Mouse (Mus musculus): ENCODE results near the gene Myo1f.

Myo1f gene

DNA sequence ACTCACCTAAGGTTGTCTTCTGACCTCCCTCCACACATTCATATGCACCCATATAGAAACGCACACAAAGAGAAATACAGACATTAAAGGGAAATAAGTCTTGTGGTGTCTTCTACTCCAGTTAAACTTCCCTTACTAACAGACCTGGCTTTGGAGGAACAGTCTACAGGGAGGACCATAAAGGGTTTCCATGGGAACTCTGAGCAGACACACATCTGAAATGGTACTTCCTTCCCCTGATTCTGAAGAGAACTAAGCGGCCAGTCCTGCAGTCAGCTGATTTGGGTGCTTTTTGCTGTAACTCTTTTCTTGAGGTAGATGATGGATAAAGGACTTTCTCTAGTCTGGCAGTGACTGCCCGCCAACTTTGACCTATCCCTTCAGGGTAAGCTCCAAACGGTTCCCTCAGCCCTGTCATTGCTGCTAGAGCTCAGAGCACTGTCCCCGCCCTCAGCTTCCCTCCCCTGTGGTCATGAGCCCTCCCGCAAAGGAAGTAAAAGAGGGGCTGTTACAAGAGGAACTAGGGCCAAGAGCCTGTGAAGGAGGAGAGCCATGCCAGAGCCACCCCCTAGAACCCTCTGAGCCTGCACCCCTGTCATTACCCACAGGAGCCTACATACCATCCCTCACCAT is at the start of gene Myo1f:
Gene Myo1f (plus strand): TSS at position 485 of the 633 bp plus-strand sequence.
- DNase-seq: no peak

DNA sequence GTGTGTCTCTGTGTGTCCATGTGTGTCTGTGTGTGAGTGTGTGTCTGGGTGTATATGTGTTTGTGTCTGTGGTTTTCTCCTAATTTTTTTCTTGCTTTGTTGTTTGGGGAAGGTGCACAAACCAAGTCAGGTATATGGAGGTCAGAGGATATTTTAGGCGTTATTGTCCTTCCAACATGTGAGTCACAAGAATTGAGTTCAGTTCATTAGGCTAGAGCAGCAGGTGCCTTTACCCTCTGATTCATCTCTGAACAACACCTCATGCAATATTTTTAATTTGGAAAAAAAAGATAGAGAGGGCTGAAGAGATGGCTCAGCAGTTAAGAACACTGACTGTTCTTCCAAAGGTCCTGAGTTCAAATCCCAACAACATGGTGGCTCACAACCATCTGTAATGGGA is 47.1 kb upstream of the Myo1f start:
- DNase-seq: no peak

DNA sequence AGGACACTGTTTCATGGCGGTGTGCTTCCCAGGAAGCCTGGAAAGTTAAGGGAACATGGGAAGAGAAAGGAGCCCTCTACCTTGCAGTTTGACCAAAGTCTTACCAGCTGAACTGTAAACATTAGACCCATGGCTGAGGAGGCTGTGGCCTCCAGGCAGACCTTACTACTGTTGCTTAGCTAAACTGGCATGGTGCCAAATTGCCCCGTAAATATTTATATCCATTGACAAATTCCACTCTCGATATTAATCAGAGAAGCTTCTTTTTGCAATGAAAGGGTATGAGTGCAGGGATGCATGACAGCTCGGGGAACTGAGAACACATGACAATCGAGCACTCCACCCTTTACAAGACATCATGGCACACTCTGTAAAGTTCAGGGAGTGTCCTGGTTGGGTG is 45.3 kb upstream of the Myo1f start:
- no peak for DNase-seq

DNA sequence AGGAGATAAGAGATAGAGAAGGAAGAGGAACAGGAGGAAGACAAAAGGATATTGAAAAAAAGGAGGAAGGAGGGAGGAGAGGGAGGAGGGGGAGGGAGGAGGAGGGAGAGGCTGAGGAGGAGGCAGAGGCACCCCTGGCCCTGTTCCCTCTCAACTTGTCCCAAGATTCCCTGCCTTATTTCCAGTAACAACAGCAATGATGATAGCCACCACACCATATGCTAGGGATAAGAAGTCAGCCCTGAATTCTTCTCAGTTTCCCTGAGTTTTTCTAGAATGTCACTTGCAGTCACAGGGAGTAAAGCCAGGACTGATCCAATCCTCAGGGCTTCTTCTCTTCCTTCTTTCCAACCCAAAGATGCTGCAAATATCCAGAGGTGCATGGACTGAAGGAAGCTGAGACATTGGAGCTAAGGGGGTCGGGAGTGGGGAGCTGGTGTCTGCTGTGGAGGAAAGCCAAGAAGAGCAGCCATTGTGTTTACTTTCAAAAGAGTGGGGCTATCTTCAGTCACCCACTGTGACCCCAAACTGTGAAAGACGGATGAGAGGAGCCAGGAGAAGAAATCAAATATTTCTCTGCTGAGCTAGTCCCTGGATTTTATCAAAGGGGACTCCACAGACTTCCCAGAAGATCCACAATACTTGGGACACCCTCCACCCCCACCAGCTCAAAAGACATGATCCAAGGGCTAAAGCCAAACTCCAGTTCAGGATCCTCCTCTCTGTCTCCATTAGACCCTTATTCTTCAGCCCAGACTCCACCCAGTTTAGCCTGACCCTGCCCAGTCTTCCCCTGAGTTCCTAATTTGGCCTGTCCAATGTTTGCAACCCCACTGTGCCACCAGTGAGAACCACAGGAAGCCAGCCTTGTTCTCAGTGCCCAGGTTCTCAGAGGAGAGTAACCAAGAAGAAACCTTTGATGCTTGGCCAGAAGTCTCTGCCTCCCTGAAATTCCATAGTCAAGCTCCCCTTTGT is 42.8 kb upstream of the Myo1f start:
- DNase-seq: no peak

DNA sequence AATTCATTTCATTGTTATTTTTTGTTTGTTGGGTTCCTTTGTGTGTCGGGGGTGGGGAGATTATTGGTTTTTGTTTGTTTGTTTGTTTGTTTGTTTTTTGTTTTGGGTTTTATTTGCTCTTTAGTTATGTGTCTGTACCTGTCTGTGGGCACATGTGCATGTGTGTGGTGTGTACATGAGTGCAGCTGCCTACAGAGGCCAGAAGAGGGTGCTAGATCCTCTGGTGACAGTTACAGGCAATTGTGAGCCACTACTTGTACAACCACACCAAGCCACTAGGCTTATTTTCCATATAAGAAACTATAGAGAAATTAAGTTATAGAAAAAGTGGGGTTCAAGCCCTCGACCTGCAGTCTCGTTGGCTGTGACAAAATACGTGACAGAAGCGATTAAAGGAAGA is 41.6 kb upstream of the Myo1f start:
- no peak for DNase-seq

DNA sequence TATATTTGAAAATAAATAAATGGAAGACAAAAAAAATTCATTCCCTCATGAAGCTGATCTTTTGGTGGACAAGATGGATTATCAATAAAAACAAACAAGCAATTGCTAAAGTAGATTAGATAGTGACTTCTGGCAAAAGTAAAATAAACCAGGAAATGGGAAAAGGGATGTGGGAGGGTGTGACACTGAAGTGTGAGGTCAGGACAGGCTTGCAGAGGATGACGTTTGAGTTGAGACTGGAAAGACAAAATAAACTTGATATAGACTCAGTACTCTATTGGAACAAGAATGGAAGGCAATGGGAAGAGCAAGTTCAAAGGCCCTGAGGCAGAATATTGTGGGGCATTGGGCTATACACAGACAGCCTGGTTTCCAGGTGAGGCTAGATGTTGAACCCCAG is 35.1 kb upstream of the Myo1f start:
- DNase-seq: no peak

DNA sequence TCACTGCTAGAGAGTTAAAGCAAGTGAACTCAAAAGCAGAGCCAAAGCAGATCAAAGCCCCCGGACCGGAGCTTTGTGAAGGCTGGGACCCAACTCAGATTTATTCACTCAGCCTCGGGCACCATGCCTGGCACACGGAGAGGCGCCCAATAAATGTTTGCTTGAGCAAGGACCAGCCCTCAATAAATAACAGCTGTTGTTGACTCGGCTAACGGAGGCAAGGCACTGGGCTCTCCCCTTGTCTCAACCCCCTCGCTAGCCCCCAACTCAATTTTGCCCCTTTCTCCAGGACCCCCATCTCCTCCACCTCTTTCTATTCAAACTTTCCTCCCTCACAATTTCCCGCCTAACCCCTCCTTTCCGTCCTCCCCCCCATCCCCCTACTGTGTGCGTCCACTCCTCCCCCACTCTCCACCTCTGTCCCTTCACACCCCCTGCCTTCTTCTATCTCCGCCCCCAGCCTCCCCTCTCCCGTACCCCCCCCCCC is 32.0 kb upstream of the Myo1f start:
- DNase-seq: peak; percentile 12

DNA sequence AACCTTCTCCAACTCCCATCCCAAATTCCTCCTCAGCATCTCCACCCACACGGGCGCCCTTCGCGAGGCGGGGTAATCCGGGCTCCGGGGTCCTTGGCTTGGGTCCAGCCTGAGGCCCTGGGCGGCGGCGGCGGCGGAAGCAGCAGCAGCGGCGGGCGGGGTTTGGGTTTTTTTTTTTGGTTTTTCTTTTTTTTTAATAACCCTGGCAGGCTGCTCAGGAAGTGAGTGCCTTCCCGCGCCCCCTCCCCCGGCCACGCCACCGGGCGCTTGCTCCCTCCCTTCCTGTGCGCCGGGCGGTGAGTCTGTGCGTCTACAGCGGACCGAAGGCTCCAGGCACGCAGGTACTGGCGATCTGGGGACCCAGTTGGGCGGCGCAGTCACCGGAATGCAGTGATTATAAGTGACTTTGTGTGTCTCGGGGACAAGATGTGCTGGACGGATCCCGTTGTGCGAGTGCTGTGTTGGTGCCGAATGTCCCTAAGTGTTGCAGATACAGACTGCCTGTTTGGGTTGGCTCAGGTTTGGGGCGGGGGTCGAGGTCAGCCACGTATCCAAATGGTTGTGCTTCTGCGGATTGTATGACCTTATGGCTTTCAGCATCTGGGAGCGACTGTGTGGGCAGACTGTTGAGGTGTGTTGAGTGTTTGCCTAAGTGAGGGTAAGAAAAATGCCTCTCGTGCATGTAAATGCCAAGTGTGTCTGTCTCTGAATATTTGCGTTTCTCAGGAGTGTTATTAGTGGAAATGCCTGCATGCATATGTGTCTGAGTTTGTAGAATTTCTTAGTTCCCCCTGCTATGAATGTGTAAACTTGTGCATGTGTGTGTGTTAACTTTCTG is 31.4 kb upstream of the Myo1f start, which contains the start of gene Adamts10:
Gene Adamts10 (plus strand): TSS at position 287 of the 838 bp plus-strand sequence.
- DNase-seq: peak; percentile 77

DNA sequence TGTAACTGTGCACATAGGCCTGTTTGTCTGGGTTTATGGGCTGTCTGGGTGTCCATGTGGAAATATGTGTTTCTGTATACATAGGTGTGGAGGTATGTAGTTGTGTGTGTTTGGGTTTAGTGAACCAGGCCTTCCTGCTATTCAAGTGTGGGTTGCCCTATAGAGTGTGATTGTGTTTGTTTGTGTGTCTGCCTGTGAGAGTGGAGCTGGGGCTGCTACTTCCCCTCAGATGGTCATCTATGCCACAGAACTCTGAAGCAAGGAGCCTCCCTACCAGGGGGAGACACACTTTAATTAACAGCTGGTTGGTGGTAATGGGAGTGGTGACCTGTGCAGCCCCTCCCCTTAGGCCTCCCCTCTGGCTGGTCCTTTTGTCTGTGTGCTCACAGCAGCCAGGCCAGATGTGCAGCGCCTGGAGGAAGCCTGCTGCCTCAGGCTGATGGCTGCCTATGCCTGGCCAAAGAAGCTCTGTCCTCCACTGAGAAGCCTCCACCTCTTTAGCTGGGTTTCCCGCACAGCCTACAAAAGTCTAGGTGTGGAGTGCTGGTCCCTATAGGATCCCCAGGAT is 30.6 kb upstream of the Myo1f start:
- DNase-seq: no peak

DNA sequence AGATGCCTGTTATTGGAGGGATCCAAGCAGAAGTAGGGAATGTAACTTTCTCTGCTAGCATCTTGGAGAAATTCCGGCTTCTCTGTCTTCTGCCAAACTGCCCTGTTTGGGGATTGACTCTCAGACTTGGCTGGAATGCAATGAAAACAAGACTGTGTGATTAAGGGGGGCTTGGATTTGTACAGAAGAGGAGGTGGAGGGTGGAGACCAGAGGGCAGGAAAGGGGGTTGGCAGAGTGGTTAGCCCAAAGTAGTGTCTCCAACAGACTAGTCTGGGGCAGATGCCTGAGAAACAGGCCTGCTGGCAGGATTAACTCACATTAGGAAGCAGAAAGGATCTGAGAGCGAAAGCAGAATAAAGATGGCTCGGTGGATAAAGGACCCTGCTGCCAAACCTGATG is 29.0 kb upstream of the Myo1f start:
- DNase-seq: no peak

DNA sequence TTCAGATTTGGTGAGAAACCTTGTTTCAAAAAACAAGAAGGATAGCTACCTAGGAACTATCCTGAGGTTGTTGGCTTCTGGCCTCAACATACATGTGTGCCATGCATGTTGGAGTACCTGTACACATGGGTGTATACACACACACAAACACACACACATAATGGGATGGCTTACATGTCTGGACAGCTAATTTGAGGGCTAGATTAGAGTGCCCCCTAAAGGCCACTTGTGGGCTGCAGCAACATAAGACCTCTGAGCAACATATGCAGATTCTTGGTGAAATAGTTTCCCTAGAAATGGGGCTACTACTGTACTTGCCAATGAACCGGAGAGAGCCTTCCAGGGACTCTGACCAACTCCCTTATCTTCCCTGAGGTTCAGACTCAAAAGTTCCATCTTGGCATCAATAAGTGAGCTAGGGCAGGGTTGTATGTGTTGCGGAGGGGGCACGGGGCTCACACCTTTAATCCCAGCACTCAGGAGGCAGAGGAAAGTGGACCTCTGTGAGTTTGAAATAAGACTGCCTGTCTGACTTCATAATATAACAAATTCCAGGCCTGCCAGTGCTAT is 16.3 kb upstream of the Myo1f start:
- DNase-seq: peak; percentile 39

DNA sequence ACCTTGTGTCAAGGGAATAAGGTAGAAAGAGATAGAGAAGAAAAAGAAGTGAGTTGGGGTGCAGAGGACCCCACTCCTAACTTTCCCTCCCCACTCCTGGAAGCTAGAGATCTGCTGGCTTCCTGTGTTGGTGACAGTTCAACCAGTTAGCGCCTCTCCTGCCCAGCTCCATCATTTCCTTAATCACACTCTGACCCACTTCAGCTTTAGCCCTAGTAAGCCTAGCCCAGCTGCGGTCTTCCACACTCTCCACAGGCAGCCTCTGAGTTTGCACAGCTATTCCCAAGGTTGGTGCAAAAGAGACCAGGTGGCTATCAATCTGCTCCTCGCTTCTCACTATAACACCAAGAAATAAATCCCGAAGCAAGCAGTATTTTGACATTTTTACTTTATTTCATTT is 15.6 kb upstream of the Myo1f start:
- no peak for DNase-seq

DNA sequence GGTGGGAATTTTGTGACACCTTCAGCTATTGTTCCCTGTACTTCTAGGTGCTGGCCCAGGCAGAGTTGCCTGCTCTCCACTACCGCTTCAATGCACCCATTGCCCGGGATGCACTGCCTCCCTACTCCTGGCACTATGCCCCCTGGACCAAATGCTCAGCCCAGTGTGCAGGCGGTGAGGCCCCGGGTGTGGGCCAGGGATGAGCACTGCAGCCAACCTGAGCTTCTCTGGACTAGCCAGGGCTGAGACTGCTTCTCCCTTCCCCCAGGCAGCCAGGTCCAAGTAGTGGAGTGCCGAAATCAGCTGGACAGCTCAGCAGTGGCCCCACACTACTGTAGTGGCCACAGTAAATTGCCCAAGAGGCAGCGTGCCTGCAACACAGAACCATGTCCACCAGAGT is 6.3 kb upstream of the Myo1f start:
- DNase-seq: no peak

DNA sequence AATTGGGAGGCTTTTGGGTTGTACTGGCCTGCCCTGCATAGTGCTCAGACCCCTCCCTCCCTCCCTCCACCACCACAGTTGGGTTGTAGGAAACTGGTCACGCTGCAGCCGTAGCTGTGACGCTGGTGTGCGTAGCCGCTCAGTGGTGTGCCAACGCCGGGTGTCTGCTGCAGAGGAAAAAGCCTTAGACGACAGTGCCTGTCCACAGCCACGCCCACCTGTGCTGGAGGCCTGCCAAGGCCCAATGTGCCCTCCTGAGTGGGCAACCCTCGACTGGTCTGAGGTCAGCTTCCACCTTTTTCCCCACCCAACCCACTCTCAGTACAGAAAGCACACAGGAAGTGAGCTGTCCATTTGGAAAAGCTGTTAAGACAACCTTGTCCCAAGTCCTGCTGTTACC is 5.1 kb upstream of the Myo1f start:
- DNase-seq: no peak

DNA sequence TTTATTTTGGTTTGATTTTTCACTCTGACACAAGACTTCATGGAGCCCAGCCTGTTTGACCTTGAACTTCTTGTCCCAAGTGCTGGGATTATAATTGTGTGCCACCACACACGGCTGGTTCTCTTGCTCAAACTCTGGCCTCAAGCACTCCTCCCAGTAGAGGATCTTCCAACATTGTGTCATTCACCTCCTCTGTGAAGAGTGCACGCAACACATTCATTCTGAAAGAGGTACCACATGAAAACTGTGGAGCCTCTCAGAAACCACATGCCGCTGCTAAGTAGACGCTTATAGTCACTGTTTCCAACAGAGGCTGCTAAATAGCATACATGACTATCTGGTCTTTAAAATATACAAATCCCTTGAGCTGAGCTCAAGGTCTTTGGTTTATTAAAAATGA is 3.4 kb upstream of the Myo1f start:
- DNase-seq: no peak

DNA sequence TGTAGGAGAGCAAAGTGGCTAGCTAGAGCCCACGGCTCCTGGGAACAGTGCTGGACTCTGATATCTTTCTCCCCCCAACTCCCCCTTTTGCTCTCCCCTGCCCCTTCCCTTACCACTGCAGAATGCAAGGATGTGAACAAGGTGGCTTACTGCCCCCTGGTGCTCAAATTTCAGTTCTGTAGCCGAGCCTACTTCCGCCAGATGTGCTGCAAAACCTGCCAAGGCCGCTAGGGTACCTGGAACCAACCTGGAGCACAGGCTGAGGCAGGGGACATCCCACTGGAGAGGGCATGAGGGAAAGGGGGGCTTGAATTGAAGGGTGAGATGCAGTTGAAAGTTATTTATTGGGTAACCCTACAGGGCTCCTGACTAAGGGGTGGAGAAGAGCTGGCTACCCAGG is 2.5 kb upstream of the Myo1f start:
- peak; percentile 19 for DNase-seq

DNA sequence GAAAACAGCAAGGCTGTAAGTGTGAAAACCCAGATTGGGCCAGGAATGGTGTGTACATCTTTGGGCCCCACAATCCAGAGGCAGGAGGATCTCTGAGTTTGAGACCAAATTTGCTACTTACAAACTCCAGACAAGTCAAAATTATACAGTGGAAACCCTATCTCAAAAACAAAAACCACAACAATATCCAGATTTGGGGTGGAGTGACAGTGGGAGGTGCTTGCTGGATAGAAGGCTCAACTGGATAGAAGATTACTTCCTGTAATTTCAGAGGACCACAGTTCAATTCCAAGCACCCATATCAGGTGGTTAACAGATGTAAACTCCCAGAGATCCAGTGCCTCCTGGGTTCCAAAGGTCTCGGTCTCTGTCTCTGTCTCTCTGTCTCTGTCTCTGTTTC is 971 bp upstream of the Myo1f start:
- no peak for DNase-seq

DNA sequence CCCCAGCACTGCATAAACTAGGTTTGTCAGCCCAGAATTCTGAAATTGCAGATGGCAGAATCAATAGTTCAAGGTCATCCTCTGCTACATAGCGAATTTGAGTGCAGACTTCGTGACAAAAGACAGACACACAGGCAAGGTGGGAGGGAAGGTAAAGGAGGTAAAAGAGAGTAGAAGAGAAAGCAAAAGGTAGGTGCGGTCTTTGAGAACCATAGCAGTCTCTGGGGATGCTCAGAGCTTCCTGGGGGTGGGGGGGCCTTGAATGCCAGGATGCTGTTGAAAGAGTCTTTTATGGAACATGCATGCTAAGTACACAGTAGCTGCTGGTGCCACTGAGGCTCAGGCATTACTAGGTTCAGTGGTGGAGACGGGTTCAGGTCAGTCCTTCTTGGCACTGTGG is 2.4 kb downstream of the Myo1f start:
- no peak for DNase-seq

DNA sequence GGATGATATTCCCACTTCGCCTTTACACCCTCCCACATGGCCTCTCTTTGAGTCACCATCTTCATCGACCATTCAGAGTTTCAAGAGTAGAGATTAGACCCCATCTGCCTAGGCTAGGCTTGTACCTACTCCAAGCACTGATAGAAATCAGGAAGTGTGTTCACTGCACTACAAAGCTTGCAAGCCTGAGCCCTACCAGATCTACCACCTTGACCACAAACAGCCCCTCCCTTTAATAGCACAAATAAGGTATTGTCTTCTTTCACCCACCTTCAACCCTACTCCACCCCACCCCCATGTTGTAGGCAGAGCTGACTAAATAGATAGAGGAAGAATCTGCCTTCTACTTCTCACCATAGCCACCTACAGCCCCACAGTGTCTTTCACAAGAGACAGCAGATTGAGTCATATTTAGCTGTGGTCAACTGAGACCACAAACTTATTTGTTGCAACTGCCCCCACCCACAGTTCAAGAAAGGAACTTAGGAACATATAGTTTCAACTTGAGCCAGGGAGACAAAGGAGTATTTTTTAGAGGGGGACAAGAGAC is 8.1 kb downstream of the Myo1f start:
- no peak for DNase-seq

DNA sequence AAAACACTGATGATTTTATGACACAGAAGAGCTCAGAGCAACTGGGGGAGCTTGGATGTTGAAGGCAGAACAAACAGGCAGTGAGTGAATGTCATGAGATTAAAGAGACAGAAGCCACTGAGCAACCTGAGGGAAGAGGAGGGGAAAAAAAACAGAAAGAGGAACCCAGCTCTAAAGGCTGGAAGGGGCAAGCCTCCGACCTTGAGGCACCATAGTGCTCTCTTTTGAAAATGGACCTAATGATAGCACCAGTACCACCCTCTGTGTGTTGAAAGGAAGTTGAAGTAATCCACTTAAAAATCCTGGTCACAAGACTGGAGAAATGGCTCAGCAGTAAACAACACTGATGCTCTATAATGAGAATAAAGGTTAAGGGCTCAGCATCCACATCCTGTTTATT is 9.1 kb downstream of the Myo1f start:
- no peak for DNase-seq

DNA sequence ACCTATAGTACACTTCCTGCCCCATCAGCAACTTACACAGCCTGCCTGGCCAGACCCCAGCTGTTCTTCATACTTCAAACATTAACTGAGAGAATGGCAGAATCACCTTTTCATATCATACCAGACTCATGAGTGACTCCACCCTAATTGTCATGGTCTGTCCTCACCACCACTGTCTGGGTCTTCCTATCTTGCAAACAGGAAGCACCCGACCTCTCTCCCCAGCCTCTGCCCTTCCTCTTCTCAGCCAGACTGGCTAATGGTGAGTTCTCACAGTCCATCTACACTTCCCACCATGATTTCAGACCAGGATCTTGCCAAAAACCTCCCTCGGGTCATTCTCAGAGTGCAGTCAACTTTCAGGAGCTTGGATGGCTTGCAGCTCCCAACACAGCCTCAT is 10.7 kb downstream of the Myo1f start:
- DNase-seq: no peak

DNA sequence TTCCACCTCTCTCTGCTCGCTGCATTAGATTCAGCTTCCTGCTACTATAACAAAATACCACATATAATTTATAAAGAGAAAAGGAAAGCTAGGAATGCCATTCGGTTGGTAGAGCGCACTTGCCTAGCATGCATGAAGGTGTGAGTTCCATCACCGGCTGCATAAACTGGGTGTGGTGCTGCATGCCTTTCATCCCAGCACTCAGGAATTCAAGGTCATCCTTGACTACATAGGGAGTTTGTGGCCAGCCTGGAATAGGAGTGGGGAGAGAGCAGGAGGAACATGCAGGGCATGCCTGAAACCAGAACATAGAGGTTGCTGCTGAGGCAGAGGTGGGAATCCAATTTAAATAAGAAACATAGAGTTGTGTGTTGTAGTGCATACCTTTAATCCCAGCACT is 28.6 kb downstream of the Myo1f start:
- DNase-seq: no peak

All from right cerebral cortex, postnatal 4 days (tissue).